Mouse (Mus musculus) retina, postnatal 1 day (tissue): Measurements from ENCODE around the gene Hdac10.

Experiments used
- DNase-seq: peaks from one replicate; pipeline ENCODE4 v3.0.0-alpha.2; 2012

Hdac10 gene

GRCm38 (mm10) chr15:89118007-89118406 is 10.5 kb downstream of the Hdac10 start:
- DNase-seq, result peak; percentile 27

- no peak for DNase-seq
These were observed 18.4 kb downstream of the Hdac10 start for GRCm38 (mm10) chr15:89110147-89110546.

- no peak for DNase-seq
These were observed 21.5 kb downstream of the Hdac10 start for GRCm38 (mm10) chr15:89106976-89107375.

GRCm38 (mm10) chr15:89106073-89106472 is 22.4 kb downstream of the Hdac10 start:
- DNase-seq, result no peak

GRCm38 (mm10) chr15:89104425-89104824 is 24.1 kb downstream of the Hdac10 start:
- no peak for DNase-seq

GRCm38 (mm10) chr15:89103921-89104320 is 24.6 kb downstream of the Hdac10 start:
- DNase-seq, result no peak

- no peak for DNase-seq
These were observed 25.9 kb downstream of the Hdac10 start for GRCm38 (mm10) chr15:89102646-89103045.

- DNase-seq, result no peak
These were observed 27.7 kb downstream of the Hdac10 start for GRCm38 (mm10) chr15:89100823-89101222.

GRCm38 (mm10) chr15:89098616-89099015 is 29.9 kb downstream of the Hdac10 start:
- DNase-seq, result no peak

- DNase-seq, result no peak
These were observed 31.1 kb downstream of the Hdac10 start for GRCm38 (mm10) chr15:89097450-89097849.

GRCm38 (mm10) chr15:89092181-89092580 is 36.3 kb downstream of the Hdac10 start:
- DNase-seq, result no peak

GRCm38 (mm10) chr15:89090662-89091061 is 37.8 kb downstream of the Hdac10 start:
- no peak for DNase-seq

GRCm38 (mm10) chr15:89089248-89090051 is 39.0 kb downstream of the Hdac10 start:
- no peak for DNase-seq

- DNase-seq, result peak; percentile 95
These were observed 39.8 kb downstream of the Hdac10 start, which contains the start of gene Selenoo for GRCm38 (mm10) chr15:89088607-89089247. Selenoo (plus strand) TSS chr15:89089084.

- DNase-seq, result no peak
These were observed 43.7 kb downstream of the Hdac10 start for GRCm38 (mm10) chr15:89084826-89085225.

GRCm38 (mm10) chr15:89083906-89084305 is 44.6 kb downstream of the Hdac10 start:
- DNase-seq, result no peak

- DNase-seq, result no peak
These were observed 50.2 kb downstream of the Hdac10 start for GRCm38 (mm10) chr15:89078208-89078836.

GRCm38 (mm10) chr15:89076156-89076731 is 52.3 kb downstream of the Hdac10 start:
- DNase-seq, result peak; percentile 64

GRCm38 (mm10) chr15:89075478-89076147 is 52.9 kb downstream of the Hdac10 start:
- peak; percentile 94 for DNase-seq

- DNase-seq, result no peak
These were observed 53.7 kb downstream of the Hdac10 start, which contains the start of gene Trabd for GRCm38 (mm10) chr15:89074613-89075477. Trabd (plus strand) TSS chr15:89075124.

GRCm38 (mm10) chr15:89073993-89074603 is 54.4 kb downstream of the Hdac10 start:
- no peak for DNase-seq
